Mouse (Mus musculus) R1 (cell line): ENCODE results near the gene Ank3.
A peak's percentile ranks its signal among the peaks of the same experiment; 100 is the strongest.
"Not testable (repeated sequence)": the region's sequence is repeated elsewhere in the genome, so short reads cannot be mapped to it uniquely, and the experiment has no call there.

Experiments used
- DNase-seq: peaks from one replicate; pipeline ENCODE4 v3.0.0-alpha.2; 2018; ENCODE audit warnings: low read depth, low spot score

The Ank3 gene

GRCm38 (mm10) chr10:69398763-69399590 lies at the start of gene Ank3:
TSS of gene Ank3 (plus strand) at chr10:69398773.
- DNase-seq = peak; percentile 33

- DNase-seq = no peak
These were observed 47.3 kb upstream of the Ank3 start for GRCm38 (mm10) chr10:69351071-69351841.

GRCm38 (mm10) chr10:69351842-69352211 lies 46.7 kb upstream of the Ank3 start:
- DNase-seq = no peak

GRCm38 (mm10) chr10:69352212-69353085 lies 46.1 kb upstream of the Ank3 start, which contains the start of gene Cdk1:
TSS of gene Cdk1 (minus strand) at chr10:69352938.
- peak; percentile 98 for DNase-seq

GRCm38 (mm10) chr10:69353086-69353479 lies 45.5 kb upstream of the Ank3 start:
- DNase-seq = not testable (repeated sequence)

- DNase-seq = peak; percentile 88
These were observed 38.9 kb upstream of the Ank3 start for GRCm38 (mm10) chr10:69359666-69360065.

GRCm38 (mm10) chr10:69366208-69366607 lies 32.4 kb upstream of the Ank3 start:
- no peak for DNase-seq

- DNase-seq = peak; percentile 81
These were observed 31.6 kb upstream of the Ank3 start for GRCm38 (mm10) chr10:69366877-69367387.

- no peak for DNase-seq
These were observed 29.3 kb upstream of the Ank3 start for GRCm38 (mm10) chr10:69369321-69369720.

- DNase-seq = peak; percentile 79
These were observed 27.1 kb upstream of the Ank3 start for GRCm38 (mm10) chr10:69371441-69371840.

GRCm38 (mm10) chr10:69372061-69372460 lies 26.5 kb upstream of the Ank3 start:
- DNase-seq = no peak

GRCm38 (mm10) chr10:69373796-69374550 lies 24.6 kb upstream of the Ank3 start:
- peak; percentile 78 for DNase-seq

- DNase-seq = peak; percentile 64
These were observed 23.4 kb upstream of the Ank3 start for GRCm38 (mm10) chr10:69375154-69375553.

GRCm38 (mm10) chr10:69383186-69383585 lies 15.4 kb upstream of the Ank3 start:
- no peak for DNase-seq

GRCm38 (mm10) chr10:69384640-69385039 lies 13.9 kb upstream of the Ank3 start:
- DNase-seq = no peak

GRCm38 (mm10) chr10:69385136-69385535 lies 13.4 kb upstream of the Ank3 start:
- DNase-seq = no peak

GRCm38 (mm10) chr10:69386767-69387166 lies 11.8 kb upstream of the Ank3 start:
- DNase-seq = peak; percentile 65

GRCm38 (mm10) chr10:69389511-69389910 lies 9.1 kb upstream of the Ank3 start:
- peak; percentile 89 for DNase-seq

GRCm38 (mm10) chr10:69398197-69398762 lies 293 bp upstream of the Ank3 start:
- DNase-seq = peak; percentile 22

GRCm38 (mm10) chr10:69399814-69400385 lies 1.3 kb downstream of the Ank3 start:
- DNase-seq = no peak
